Mouse (Mus musculus) myocyte (in vitro differentiated cells): ENCODE measurements around the gene Dis3l2. TPM values are rescaled to one million over a fixed set of nuclear protein-coding genes. Genes with fewer than 3 reads are reported as not detected.

ENCODE experiments used
- H3K27me3 ChIP-seq: one replicate; pipeline ENCODE4 v1.6.1; 2011; ENCODE audit not compliant: control insufficient read depth, insufficient read depth, insufficient read length
- H3K36me3 ChIP-seq: one replicate; pipeline ENCODE4 v1.6.1; 2011; ENCODE audit not compliant: control insufficient read depth, insufficient read depth
- H3K4me2 ChIP-seq: one replicate; pipeline ENCODE4 v1.6.1; 2011; ENCODE audit warnings: low read depth, control low read depth
- H3K4me3 ChIP-seq: one replicate; pipeline ENCODE4 v1.5.1; 2011; ENCODE audit warnings: mild to moderate bottlenecking, control low read depth, moderate library complexity
- H3K79me2 ChIP-seq: one replicate; pipeline ENCODE4 v1.6.1; 2011; ENCODE audit not compliant: control insufficient read depth, insufficient read depth
- H3ac ChIP-seq: one replicate; pipeline ENCODE4 v1.6.1; 2011; ENCODE audit not compliant: control insufficient read depth, insufficient read length
- CEBPB ChIP-seq: IDR thresholded peaks from 2 replicates; pipeline ENCODE4 v1.6.1; 2011; ENCODE audit warnings: mild to moderate bottlenecking, moderate library complexity; ENCODE audit not compliant: poor library complexity, insufficient read depth, severe bottlenecking
- E2F4 ChIP-seq: IDR thresholded peaks from one replicate; pipeline ENCODE4 v1.6.1; 2011; ENCODE audit warnings: mild to moderate bottlenecking, control low read depth, moderate library complexity; ENCODE audit not compliant: insufficient read depth
- MAX ChIP-seq: IDR thresholded peaks from one replicate; pipeline ENCODE4 v1.6.1; 2011; ENCODE audit warnings: low read depth, mild to moderate bottlenecking, control low read depth
- MYOD1 ChIP-seq, 3 experiments: IDR thresholded peaks; one replicate each; pipeline ENCODE4 v1.6.1; 2011; ENCODE audit warnings: control low read depth in 2 of 3, low read depth in 2 of 3, mild to moderate bottlenecking in 2 of 3, moderate library complexity in 1 of 3; ENCODE audit not compliant: insufficient read length in 2 of 3, control insufficient read depth in 1 of 3
- MYOG ChIP-seq, 3 experiments: IDR thresholded peaks; one replicate each; pipeline ENCODE4 v1.6.1; 2011; ENCODE audit warnings: control low read depth in 2 of 3, low read depth in 2 of 3, mild to moderate bottlenecking in 2 of 3; ENCODE audit not compliant: insufficient read length in 2 of 3, control insufficient read depth in 1 of 3, insufficient read depth in 1 of 3
- POLR2A ChIP-seq: IDR thresholded peaks from one replicate; pipeline ENCODE4 v1.6.1; 2011; ENCODE audit warnings: low read depth, mild to moderate bottlenecking, control low read depth, moderate library complexity; ENCODE audit not compliant: insufficient read length
- POLR2AphosphoS2 ChIP-seq: IDR thresholded peaks from one replicate; pipeline ENCODE4 v1.6.1; 2011; ENCODE audit warnings: low read depth, control low read depth; ENCODE audit not compliant: insufficient read length
- REST ChIP-seq: IDR thresholded peaks from one replicate; pipeline ENCODE4 v1.6.1; 2011; ENCODE audit warnings: mild to moderate bottlenecking, control low read depth, moderate library complexity; ENCODE audit not compliant: insufficient read depth, insufficient read length
- SRF ChIP-seq: IDR thresholded peaks from one replicate; pipeline ENCODE4 v1.6.1; 2011; ENCODE audit warnings: low read depth; ENCODE audit not compliant: control insufficient read depth, insufficient read length
- TCF12 ChIP-seq: IDR thresholded peaks from one replicate; pipeline ENCODE4 v1.6.1; 2011; ENCODE audit warnings: mild to moderate bottlenecking, control low read depth; ENCODE audit not compliant: poor library complexity, insufficient read depth, severe bottlenecking
- TCF3 ChIP-seq: IDR thresholded peaks from one replicate; pipeline ENCODE4 v1.6.1; 2011; ENCODE audit warnings: low read depth, control low read depth; ENCODE audit not compliant: insufficient read length
- USF1 ChIP-seq: IDR thresholded peaks from one replicate; pipeline ENCODE4 v1.6.1; 2011; ENCODE audit warnings: low read depth, mild to moderate bottlenecking, control low read depth, moderate library complexity
- polyA plus RNA-seq: library from polyadenylated mRNA; unstranded; fragments of >200 nt; fragmentation: generic; extraction: Trizol; gene quantifications from one replicate; pipeline ENCODE4 v1.2.1, GENCODE M21; 2012; ENCODE audit warnings: missing spikeins

Gene Dis3l2
- polyA plus RNA-seq, 1 experiment: 13.7 TPM

DNA sequence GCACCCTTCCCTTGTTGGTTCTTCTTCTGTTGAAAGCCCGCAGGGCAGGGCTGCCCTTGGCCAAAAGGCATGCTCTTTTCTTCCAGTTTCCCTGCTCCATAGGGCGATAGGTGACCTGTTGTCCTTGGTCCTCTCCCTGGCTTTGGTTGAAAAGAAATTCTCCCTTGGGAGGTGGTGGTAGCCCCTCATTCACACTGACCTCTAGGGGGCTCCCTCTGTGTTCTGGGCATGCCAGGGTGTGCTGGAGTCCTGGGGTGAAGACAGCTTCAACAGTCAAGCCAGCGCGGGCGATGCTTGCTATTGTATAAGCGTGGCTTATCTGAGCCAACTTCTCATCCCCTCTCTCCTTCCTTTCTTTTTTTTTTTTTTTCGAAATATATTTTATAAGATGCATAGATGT lies 6.7 kb upstream of the Dis3l2 start:
- no peak overlapping the region for H3K4me2 ChIP-seq
- TF ChIP-seq SRF: no peak

GRCm38 (mm10) chr1:86698721-86699120 lies 4.9 kb upstream of the Dis3l2 start:
- TF ChIP-seq MYOD1 (IDR thresholded peaks at IDR 0.05; ENCODE audit: control insufficient read depth in 1 of 3, insufficient read length in 2 of 3, low read depth in 2 of 3) (no peak), MYOG (IDR thresholded peaks at IDR 0.05; ENCODE audit: control insufficient read depth in 1 of 3, insufficient read depth in 1 of 3, insufficient read length in 2 of 3, low read depth in 2 of 3) (no peak), E2F4 (no peak), TCF12 (no peak), MAX (no peak), POLR2A (no peak), SRF (no peak), REST (no peak), POLR2AphosphoS2 (no peak), TCF3 (no peak), USF1 (no peak), CEBPB (no peak)
- no peak overlapping the region for H3ac ChIP-seq

More for the DNA sequence above, 6.7 kb upstream of the Dis3l2 start:
- no peaks in the 10 kb centered on the region for H3K79me2 ChIP-seq
- H3K27me3 ChIP-seq: no peaks in the 10 kb centered on the region
- H3ac ChIP-seq: no peak overlapping the region
- H3K4me3 ChIP-seq: no peak overlapping the region
- no peaks in the 10 kb centered on the region for H3K36me3 ChIP-seq

DNA sequence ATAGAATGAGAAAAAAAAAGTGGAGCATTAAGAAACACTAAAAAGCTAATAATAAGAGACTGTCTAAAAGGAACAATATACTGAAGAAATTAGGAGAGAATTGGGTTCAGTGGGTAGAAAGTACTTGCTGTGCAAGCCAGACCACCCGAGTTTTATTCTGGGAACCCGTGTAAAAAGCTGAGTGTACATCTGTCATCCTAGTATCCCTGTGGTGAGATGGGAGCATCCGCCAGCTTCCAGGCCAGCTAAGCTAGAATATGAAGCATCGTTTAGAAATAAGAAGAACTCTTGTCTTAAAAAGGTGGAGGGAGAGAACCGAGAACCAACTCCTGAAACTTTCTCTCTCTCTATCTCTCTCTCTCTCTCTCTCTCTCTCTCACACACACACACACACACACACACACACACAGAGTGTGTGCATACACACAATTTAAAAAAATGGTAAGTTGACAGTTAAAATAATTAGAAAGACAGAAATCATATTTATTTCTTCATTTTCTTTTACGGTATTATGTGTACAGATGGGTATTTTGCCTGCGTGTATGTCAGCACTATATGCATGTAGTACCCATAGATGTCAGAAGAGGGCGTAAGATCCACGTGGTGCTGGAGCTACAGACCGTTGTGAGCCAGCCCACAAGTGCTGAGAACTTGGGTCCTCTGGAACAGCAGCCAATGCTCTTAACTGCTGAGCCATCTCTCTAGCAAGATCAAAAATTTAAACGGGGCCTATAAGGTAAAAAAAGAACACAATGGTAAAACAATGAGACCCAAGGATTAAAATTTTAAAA lies 4.1 kb upstream of the Dis3l2 start:
- H3K4me3 ChIP-seq: no peak overlapping the region
- H3ac ChIP-seq: no peak overlapping the region
- no peaks in the 10 kb centered on the region for H3K79me2 ChIP-seq
- no peaks in the 10 kb centered on the region for H3K36me3 ChIP-seq
- H3K4me2 ChIP-seq: no peak overlapping the region
- H3K27me3 ChIP-seq: no peaks in the 10 kb centered on the region
- no peak for TF ChIP-seq TCF3
- no peak for TF ChIP-seq E2F4
- no peak for TF ChIP-seq TCF12
- TF ChIP-seq MYOD1 (IDR thresholded peaks at IDR 0.05; ENCODE audit: control insufficient read depth in 1 of 3, insufficient read length in 2 of 3, low read depth in 2 of 3): no peak
- TF ChIP-seq MAX: no peak
- no peak for TF ChIP-seq POLR2AphosphoS2
- TF ChIP-seq SRF: no peak
- TF ChIP-seq MYOG (IDR thresholded peaks at IDR 0.05; ENCODE audit: control insufficient read depth in 1 of 3, insufficient read depth in 1 of 3, insufficient read length in 2 of 3, low read depth in 2 of 3): no peak
- TF ChIP-seq POLR2A: no peak
- no peak for TF ChIP-seq USF1
- no peak for TF ChIP-seq CEBPB
- TF ChIP-seq REST: no peak

More at GRCm38 (mm10) chr1:86698721-86699120, 4.9 kb upstream of the Dis3l2 start:
- H3K36me3 ChIP-seq: no peaks in the 10 kb centered on the region
- no peaks in the 10 kb centered on the region for H3K27me3 ChIP-seq
- no peak overlapping the region for H3K4me3 ChIP-seq
- H3K4me2 ChIP-seq: no peak overlapping the region
- H3K79me2 ChIP-seq: no peaks in the 10 kb centered on the region

DNA sequence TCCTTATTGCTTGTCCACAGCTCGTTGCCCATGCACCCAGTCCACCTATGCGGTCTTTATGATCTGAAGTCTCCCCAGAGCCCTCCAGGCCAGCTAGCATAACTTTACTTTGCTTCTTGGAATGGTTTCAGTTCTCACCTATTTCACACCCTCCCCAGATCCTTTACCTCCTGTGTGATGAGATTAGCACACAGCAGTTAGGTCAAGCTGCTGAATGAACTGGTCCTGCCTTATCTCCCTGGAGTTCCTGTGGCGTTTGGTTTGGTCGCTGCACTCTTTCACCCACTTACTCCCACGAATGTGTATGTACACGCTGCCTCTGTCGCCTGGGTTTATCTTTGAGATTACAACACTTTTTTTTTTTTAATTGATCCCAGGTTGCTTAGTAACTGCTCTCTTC lies 3.2 kb upstream of the Dis3l2 start:
- no peak overlapping the region for H3ac ChIP-seq
- no peaks in the 10 kb centered on the region for H3K79me2 ChIP-seq
- TF ChIP-seq REST: no peak
- no peak for TF ChIP-seq POLR2A
- no peak for TF ChIP-seq CEBPB
- TF ChIP-seq E2F4: no peak
- no peak for TF ChIP-seq USF1
- TF ChIP-seq SRF: no peak
- TF ChIP-seq TCF12: no peak
- TF ChIP-seq POLR2AphosphoS2: no peak
- no peak for TF ChIP-seq MAX
- no peak for TF ChIP-seq TCF3
- TF ChIP-seq MYOD1 (IDR thresholded peaks at IDR 0.05; ENCODE audit: control insufficient read depth in 1 of 3, insufficient read length in 2 of 3, low read depth in 2 of 3): no peak
- no peak for TF ChIP-seq MYOG (IDR thresholded peaks at IDR 0.05; ENCODE audit: control insufficient read depth in 1 of 3, insufficient read depth in 1 of 3, insufficient read length in 2 of 3, low read depth in 2 of 3)
- H3K27me3 ChIP-seq: no peaks in the 10 kb centered on the region
- no peaks in the 10 kb centered on the region for H3K36me3 ChIP-seq
- H3K4me3 ChIP-seq: no peak overlapping the region
- H3K4me2 ChIP-seq: no peak overlapping the region

DNA sequence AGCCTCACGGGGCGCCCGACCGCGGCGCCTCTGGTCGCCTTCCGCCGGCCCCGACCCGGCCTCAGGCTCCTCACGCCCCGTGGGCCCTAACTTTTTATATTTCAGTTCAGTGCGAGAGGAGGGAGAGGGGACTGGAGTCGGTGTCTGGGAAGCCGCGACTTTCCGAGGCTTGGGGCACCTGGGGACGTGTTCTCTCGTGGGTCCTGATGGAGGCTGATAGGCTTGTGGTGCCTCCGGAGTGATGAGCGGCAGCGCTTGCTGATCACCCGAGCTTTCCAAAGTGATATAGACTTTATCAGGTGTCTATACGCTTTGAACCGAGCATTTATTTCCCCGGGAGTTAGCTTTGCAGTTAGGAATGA lies 338 bp downstream of the Dis3l2 start:
- H3K4me2 ChIP-seq: peak overlapping the region; percentile 86
- H3K79me2 ChIP-seq: peaks cover 14% of the 10 kb centered on the region
- TF ChIP-seq MYOG (IDR thresholded peaks at IDR 0.05; ENCODE audit: control insufficient read depth in 1 of 3, insufficient read depth in 1 of 3, insufficient read length in 2 of 3, low read depth in 2 of 3): no peak
- no peak for TF ChIP-seq TCF3
- no peak for TF ChIP-seq TCF12
- no peak for TF ChIP-seq CEBPB
- H3K27me3 ChIP-seq: no peaks in the 10 kb centered on the region
- H3K4me3 ChIP-seq: peak overlapping the region; percentile 62
- peak overlapping the region; percentile 81 for H3ac ChIP-seq
- no peaks in the 10 kb centered on the region for H3K36me3 ChIP-seq
